Mouse (Mus musculus) kidney, embryonic 16.5 days (tissue): Measurements from ENCODE around the gene Bloc1s6. TPM values are rescaled to one million over a fixed set of nuclear protein-coding genes. Genes with fewer than 3 reads are reported as not detected.

Source experiments
- ATAC-seq: fragments of 200-750 bp; cut with Nextera tagmentation; 2 replicates; pipeline ENCODE4 v1.8.0; 2017; ENCODE audit warnings: moderate TSS enrichment; ENCODE audit not compliant: low FRiP score, low TSS enrichment
- H3K27ac ChIP-seq: fragments of 300-500 bp; sonication (generic); 2 replicates; pipeline ENCODE4 v1.5.1; 2014; ENCODE audit warnings: low read length
- H3K27me3 ChIP-seq: fragments of 300-500 bp; sonication (generic); 2 replicates; pipeline ENCODE4 v1.6.1; 2014; ENCODE audit warnings: low read length, control low read depth, mixed read lengths; ENCODE audit not compliant: insufficient read depth
- H3K36me3 ChIP-seq: fragments of 300-500 bp; sonication (generic); 2 replicates; pipeline ENCODE4 v1.6.1; 2014; ENCODE audit warnings: low read length, control low read depth, mixed read lengths; ENCODE audit not compliant: insufficient read depth
- H3K4me1 ChIP-seq: fragments of 300-500 bp; sonication (generic); 2 replicates; pipeline ENCODE4 v1.6.1; 2014; ENCODE audit warnings: low read length, control low read depth, mixed read lengths; ENCODE audit not compliant: insufficient read depth
- H3K4me2 ChIP-seq: fragments of 300-500 bp; sonication (generic); replicated peaks from 2 replicates; pipeline ENCODE4 v1.6.1; 2014; ENCODE audit warnings: low read depth, low read length
- H3K4me3 ChIP-seq: fragments of 300-500 bp; sonication (generic); 2 replicates; pipeline ENCODE4 v1.5.1; 2014; ENCODE audit warnings: mild to moderate bottlenecking, low read length
- H3K9ac ChIP-seq: fragments of 300-500 bp; sonication (generic); replicated peaks from 2 replicates; pipeline ENCODE4 v1.6.1; 2014; ENCODE audit warnings: low read length
- H3K9me3 ChIP-seq: fragments of 300-500 bp; sonication (generic); 2 replicates; pipeline ENCODE4 v1.6.1; 2016; ENCODE audit warnings: low read length, control low read depth
- WGBS: fragments of 180-500 bp; shearing (Covaris S2); extraction: QIAGEN DNeasy Blood & Tissue Kit; methylation state at CpG from one replicate; pipeline ENCODE4 v1.1.7; 2014; 5-methylcytosine and 5-hydroxymethylcytosine counted together
- polyA plus RNA-seq: library from polyadenylated mRNA; unstranded; fragments of >200 nt; fragmentation: Nextera tagmentation; extraction: Ambion mirVana; gene quantifications from 2 replicates; pipeline ENCODE4 v1.2.1, GENCODE M21; 2015

Gene Bloc1s6
- polyA plus RNA-seq, 1 experiment from 2014 or later: 59.4 TPM

DNA sequence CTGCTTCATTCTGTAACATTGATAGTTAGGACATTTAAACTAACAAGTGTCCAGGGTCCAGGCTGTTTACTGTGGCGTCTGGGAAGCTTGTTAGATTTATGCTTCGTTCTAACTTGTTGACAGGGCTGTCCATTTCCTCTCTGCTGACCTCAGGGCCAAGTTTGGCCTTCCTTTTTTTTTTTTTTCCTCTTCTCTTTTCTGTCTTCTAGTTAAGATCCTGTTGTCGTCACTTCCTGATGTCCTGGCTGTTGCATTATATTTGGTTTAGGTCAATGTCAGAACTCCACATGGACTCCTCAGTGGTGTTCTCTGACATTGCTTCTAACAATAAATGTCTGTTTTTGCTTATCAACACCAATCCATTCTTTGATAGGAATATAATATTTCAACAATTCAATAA is 42.1 kb downstream of the Bloc1s6 start:
- WGBS: 24% methylated on average over 3 of the region's 3 CpGs
- no peak overlapping the region for H3K4me2 ChIP-seq
- H3K4me3 ChIP-seq: no peak overlapping the region
- no peaks in the 10 kb centered on the region for H3K9me3 ChIP-seq
- H3K4me1 ChIP-seq: no peaks in the 10 kb centered on the region
- H3K36me3 ChIP-seq: no peaks in the 10 kb centered on the region
- no peaks in the 10 kb centered on the region for H3K27me3 ChIP-seq
- H3K27ac ChIP-seq: no peak overlapping the region
- H3K9ac ChIP-seq: no peak overlapping the region
- ATAC-seq: no peak

GRCm38 (mm10) chr2:122781590-122782356 is 43.5 kb downstream of the Bloc1s6 start:
- Histone ChIP-seq H3K9ac (no peak overlapping the region), H3K27ac (no peak overlapping the region), H3K4me3 (no peak overlapping the region), H3K36me3 (no peaks in the 10 kb centered on the region), H3K27me3 (no peaks in the 10 kb centered on the region), H3K4me2 (no peak overlapping the region), H3K4me1 (no peaks in the 10 kb centered on the region), H3K9me3 (no peaks in the 10 kb centered on the region)
- 72% methylated on average over 8 of the region's 8 CpGs for WGBS
- no peak for ATAC-seq

DNA sequence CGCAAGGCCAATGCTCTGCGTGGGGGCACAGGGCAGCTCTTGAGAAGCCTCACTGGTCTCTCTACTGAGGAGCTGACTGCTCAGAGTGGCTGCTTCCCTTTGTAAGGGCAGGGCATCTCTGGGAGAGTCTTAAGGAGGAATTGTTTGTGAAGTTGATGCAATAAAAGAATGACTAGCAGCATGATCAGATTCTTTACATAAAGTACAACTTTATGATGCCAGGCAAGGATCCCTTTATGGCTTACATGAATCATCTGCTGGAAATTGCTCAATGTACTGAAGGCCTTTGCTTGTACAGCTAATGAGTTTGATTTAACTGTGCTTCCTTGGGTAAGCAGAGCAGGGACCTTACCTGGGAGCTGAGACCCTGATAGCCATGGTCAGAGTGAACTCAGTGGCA is 45.4 kb downstream of the Bloc1s6 start:
- Histone ChIP-seq H3K9me3 (no peaks in the 10 kb centered on the region), H3K36me3 (no peaks in the 10 kb centered on the region), H3K27me3 (no peaks in the 10 kb centered on the region), H3K27ac (no peak overlapping the region), H3K4me1 (no peaks in the 10 kb centered on the region), H3K4me3 (no peak overlapping the region), H3K9ac (no peak overlapping the region), H3K4me2 (no peak overlapping the region)
- ATAC-seq: no peak
- 69% methylated on average over 2 of the region's 2 CpGs for WGBS

DNA sequence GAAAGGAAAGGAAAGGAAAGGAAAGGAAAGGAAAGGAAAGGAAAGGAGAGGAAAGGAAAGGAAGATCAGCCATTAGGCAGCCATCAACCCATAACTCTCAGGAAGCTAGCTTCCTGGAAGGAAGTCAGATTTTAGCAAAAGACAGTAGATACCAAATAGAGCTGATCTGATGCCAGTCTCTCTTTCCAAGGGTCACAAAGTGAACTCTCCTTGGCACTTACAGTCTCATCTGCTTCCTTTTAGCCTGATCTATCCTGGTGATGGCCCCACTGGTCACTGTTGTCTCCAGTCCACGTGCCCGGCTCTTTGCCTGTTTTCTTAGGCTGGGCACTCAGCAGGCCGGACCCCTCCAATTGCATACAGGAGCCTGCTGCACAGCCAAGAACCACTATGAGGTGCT is 46.4 kb downstream of the Bloc1s6 start:
- H3K4me1 ChIP-seq: no peaks in the 10 kb centered on the region
- WGBS: 90% methylated on average over 3 of the region's 3 CpGs
- no peak overlapping the region for H3K27ac ChIP-seq
- no peaks in the 10 kb centered on the region for H3K27me3 ChIP-seq
- H3K9me3 ChIP-seq: no peaks in the 10 kb centered on the region
- no peak for ATAC-seq
- H3K36me3 ChIP-seq: no peaks in the 10 kb centered on the region
- H3K9ac ChIP-seq: no peak overlapping the region
- no peak overlapping the region for H3K4me3 ChIP-seq
- H3K4me2 ChIP-seq: no peak overlapping the region

DNA sequence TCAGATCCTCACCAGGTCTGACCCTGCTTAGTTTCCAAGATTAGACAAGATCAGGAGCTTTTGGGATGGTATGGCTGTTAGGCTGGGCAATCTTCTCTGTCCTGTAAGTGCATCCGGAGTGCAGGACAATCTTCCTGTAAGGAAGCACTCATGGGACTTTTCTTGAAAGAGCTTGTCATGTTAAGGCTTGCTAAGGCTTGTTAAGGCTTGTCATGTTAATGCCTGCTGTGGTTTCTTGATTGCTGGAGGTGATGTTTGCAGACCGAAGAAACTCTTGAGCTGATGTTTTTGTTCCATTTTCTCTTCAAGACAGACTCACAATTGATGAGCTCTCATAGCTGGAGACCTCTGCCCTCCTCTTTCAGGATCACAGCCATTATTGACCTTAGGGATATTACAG is 47.9 kb downstream of the Bloc1s6 start:
- H3K27me3 ChIP-seq: no peaks in the 10 kb centered on the region
- no peaks in the 10 kb centered on the region for H3K9me3 ChIP-seq
- no peak overlapping the region for H3K4me2 ChIP-seq
- H3K36me3 ChIP-seq: no peaks in the 10 kb centered on the region
- H3K4me3 ChIP-seq: no peak overlapping the region
- 85% methylated on average over 2 of the region's 2 CpGs for WGBS
- no peak overlapping the region for H3K9ac ChIP-seq
- H3K4me1 ChIP-seq: no peaks in the 10 kb centered on the region
- H3K27ac ChIP-seq: no peak overlapping the region
- no peak for ATAC-seq

- Histone ChIP-seq H3K36me3 (no peaks in the 10 kb centered on the region), H3K9ac (no peak overlapping the region), H3K4me2 (no peak overlapping the region), H3K4me1 (no peaks in the 10 kb centered on the region), H3K27me3 (no peaks in the 10 kb centered on the region), H3K4me3 (no peak overlapping the region), H3K27ac (no peak overlapping the region; the same call in 1 of the 2 replicates), H3K9me3 (no peaks in the 10 kb centered on the region)
- 63% methylated on average over 7 of the region's 7 CpGs for WGBS
- ATAC-seq: no peak; the same call in 1 of the 2 replicates
Measured at GRCm38 (mm10) chr2:122789311-122789710, 51.0 kb downstream of the Bloc1s6 start.

GRCm38 (mm10) chr2:122789730-122790129 is 51.4 kb downstream of the Bloc1s6 start:
- no peak overlapping the region for H3K4me2 ChIP-seq
- no peaks in the 10 kb centered on the region for H3K27me3 ChIP-seq
- 59% methylated on average over 6 of the region's 6 CpGs for WGBS
- no peak overlapping the region; the same call in 1 of the 2 replicates for H3K27ac ChIP-seq
- no peak overlapping the region for H3K4me3 ChIP-seq
- H3K9me3 ChIP-seq: no peaks in the 10 kb centered on the region
- H3K4me1 ChIP-seq: no peaks in the 10 kb centered on the region
- H3K36me3 ChIP-seq: no peaks in the 10 kb centered on the region
- ATAC-seq: peak; percentile 31; the same call in 1 of the 2 replicates
- H3K9ac ChIP-seq: no peak overlapping the region

Other genes with a start within 250 kb of the Bloc1s6 start
- gene Gatm, start 127.2 kb upstream of the Bloc1s6 start, polyA plus RNA-seq: 83.1 and 98.7 TPM in 2 replicates
- not detected in 2 replicates for gene AA467197, start 101.5 kb upstream of the Bloc1s6 start, polyA plus RNA-seq
- gene Slc30a4, start 35.8 kb upstream of the Bloc1s6 start, polyA plus RNA-seq: 6.2 and 6.4 TPM in 2 replicates
- 19.9 and 27.0 TPM in 2 replicates for gene Sqor, start 26.7 kb downstream of the Bloc1s6 start, polyA plus RNA-seq